Mouse (Mus musculus): ENCODE data around the gene Clec2l. TPM values are rescaled to one million over a fixed set of nuclear protein-coding genes. Genes with fewer than 3 reads are reported as not detected.

Clec2l gene
- 1.1 TPM in 2 replicates for polyA plus RNA-seq (2015; fragmentation: Nextera tagmentation; extraction: Ambion mirVana)

GRCm38 (mm10) chr6:38662714-38663615 is at the start of gene Clec2l:
Clec2l (plus strand) TSS chr6:38663069.
- peaks cover 9% of the 10 kb centered on the region for H3K4me1 ChIP-seq
- H3K9me3 ChIP-seq (replicated peaks): no peaks in the 10 kb centered on the region
- H3K36me3 ChIP-seq: no peaks in the 10 kb centered on the region
- peak within 1 kb of the TSS; percentile 65 for H3K4me3 ChIP-seq (replicated peaks)
- peak within 1 kb of the TSS; percentile 55 for H3K9ac ChIP-seq
- H3K27me3 ChIP-seq: peaks cover 49% of the 10 kb centered on the region
- H3K27ac ChIP-seq: no peak within 1 kb of the TSS
- peak within 1 kb of the TSS; percentile 97 for H3K4me2 ChIP-seq
- peak; percentile 84 for ATAC-seq (replicated peaks; ENCODE audit: low FRiP score)
- whole genome bisulfite sequencing: under 1% methylated on average over 84 of the region's 84 CpGs

GRCm38 (mm10) chr6:38622406-38622805 is 40.5 kb upstream of the Clec2l start:
- H3K9ac ChIP-seq: no peak overlapping the region
- peaks cover 41% of the 10 kb centered on the region for H3K36me3 ChIP-seq
- H3K4me1 ChIP-seq: no peaks in the 10 kb centered on the region
- no peaks in the 10 kb centered on the region for H3K27me3 ChIP-seq
- 97% methylated on average over 1 of the region's 1 CpGs for WGBS
- peaks cover 6% of the 10 kb centered on the region for H3K9me3 ChIP-seq (replicated peaks)
- no peak overlapping the region for H3K27ac ChIP-seq
- no peak for ATAC-seq (replicated peaks; ENCODE audit: low FRiP score)
- no peak overlapping the region for H3K4me3 ChIP-seq (replicated peaks)
- no peak overlapping the region for H3K4me2 ChIP-seq

- H3K27me3 ChIP-seq: no peaks in the 10 kb centered on the region
- no peak overlapping the region for H3K4me2 ChIP-seq
- H3K36me3 ChIP-seq: peaks cover 31% of the 10 kb centered on the region
- H3K27ac ChIP-seq: no peak overlapping the region
- no peaks in the 10 kb centered on the region for H3K4me1 ChIP-seq
- H3K9me3 ChIP-seq (replicated peaks): no peaks in the 10 kb centered on the region
- H3K9ac ChIP-seq: no peak overlapping the region
- 93% methylated on average over 2 of the region's 2 CpGs for WGBS
- no peak for ATAC-seq (replicated peaks; ENCODE audit: low FRiP score)
- no peak overlapping the region for H3K4me3 ChIP-seq (replicated peaks)
Measured at GRCm38 (mm10) chr6:38623457-38623856, 39.4 kb upstream of the Clec2l start.

- Histone ChIP-seq H3K4me3 (replicated peaks) (no peak overlapping the region), H3K9ac (no peak overlapping the region), H3K4me1 (no peaks in the 10 kb centered on the region), H3K4me2 (no peak overlapping the region), H3K9me3 (replicated peaks) (no peaks in the 10 kb centered on the region), H3K27ac (no peak overlapping the region), H3K36me3 (peaks cover 21% of the 10 kb centered on the region), H3K27me3 (no peaks in the 10 kb centered on the region)
- 75% methylated on average over 1 of the region's 1 CpGs for WGBS
- ATAC-seq (replicated peaks; ENCODE audit: low FRiP score): no peak
Measured at GRCm38 (mm10) chr6:38624439-38624838, 38.4 kb upstream of the Clec2l start.

- 96% methylated on average over 5 of the region's 5 CpGs for WGBS
- Histone ChIP-seq H3K9me3 (replicated peaks) (no peaks in the 10 kb centered on the region), H3K9ac (no peak overlapping the region), H3K36me3 (peaks cover 13% of the 10 kb centered on the region; the same call in 1 of the 2 replicates), H3K4me3 (replicated peaks) (no peak overlapping the region), H3K4me1 (no peaks in the 10 kb centered on the region), H3K27me3 (no peaks in the 10 kb centered on the region), H3K27ac (no peak overlapping the region), H3K4me2 (no peak overlapping the region)
- ATAC-seq (replicated peaks; ENCODE audit: low FRiP score): no peak
Measured at GRCm38 (mm10) chr6:38626086-38626485, 36.8 kb upstream of the Clec2l start.

GRCm38 (mm10) chr6:38627081-38627480 is 35.8 kb upstream of the Clec2l start:
- Histone ChIP-seq H3K9ac (no peak overlapping the region), H3K4me3 (replicated peaks) (no peak overlapping the region), H3K4me1 (no peaks in the 10 kb centered on the region), H3K9me3 (replicated peaks) (no peaks in the 10 kb centered on the region), H3K27ac (no peak overlapping the region), H3K4me2 (no peak overlapping the region), H3K36me3 (peaks cover 13% of the 10 kb centered on the region; the same call in 1 of the 2 replicates), H3K27me3 (0 out of 2 replicates have a peak, but pooled peaks cover under 1% of the 10 kb centered on the region)
- WGBS: 92% methylated on average over 4 of the region's 4 CpGs
- no peak for ATAC-seq (replicated peaks; ENCODE audit: low FRiP score)

- Histone ChIP-seq H3K27me3 (0 out of 2 replicates have a peak, but pooled peaks cover 4% of the 10 kb centered on the region), H3K4me2 (no peak overlapping the region), H3K9ac (no peak overlapping the region), H3K4me1 (no peaks in the 10 kb centered on the region), H3K27ac (no peak overlapping the region), H3K36me3 (peaks cover 13% of the 10 kb centered on the region; the same call in 1 of the 2 replicates), H3K9me3 (replicated peaks) (no peaks in the 10 kb centered on the region), H3K4me3 (replicated peaks) (no peak overlapping the region)
- no peak for ATAC-seq (replicated peaks; ENCODE audit: low FRiP score)
- WGBS: 77% methylated on average over 4 of the region's 4 CpGs
Measured at GRCm38 (mm10) chr6:38627486-38627885, 35.4 kb upstream of the Clec2l start.

GRCm38 (mm10) chr6:38629556-38629955 is 33.3 kb upstream of the Clec2l start:
- no peak overlapping the region for H3K27ac ChIP-seq
- no peak overlapping the region for H3K9ac ChIP-seq
- whole genome bisulfite sequencing: 94% methylated on average over 1 of the region's 1 CpGs
- H3K27me3 ChIP-seq: peaks cover 24% of the 10 kb centered on the region
- 0 out of 2 replicates have a peak, but pooled peaks cover 8% of the 10 kb centered on the region for H3K36me3 ChIP-seq
- H3K4me3 ChIP-seq (replicated peaks): no peak overlapping the region
- H3K4me1 ChIP-seq: no peaks in the 10 kb centered on the region
- ATAC-seq (replicated peaks; ENCODE audit: low FRiP score): no peak
- H3K9me3 ChIP-seq (replicated peaks): no peaks in the 10 kb centered on the region
- H3K4me2 ChIP-seq: no peak overlapping the region

- no peaks in the 10 kb centered on the region for H3K36me3 ChIP-seq
- H3K9me3 ChIP-seq (replicated peaks): no peaks in the 10 kb centered on the region
- peaks cover 57% of the 10 kb centered on the region for H3K27me3 ChIP-seq
- H3K27ac ChIP-seq: no peak overlapping the region
- WGBS: 89% methylated on average over 2 of the region's 2 CpGs
- no peak overlapping the region for H3K4me3 ChIP-seq (replicated peaks)
- no peak overlapping the region for H3K9ac ChIP-seq
- ATAC-seq (replicated peaks; ENCODE audit: low FRiP score): no peak
- H3K4me1 ChIP-seq: peaks cover 22% of the 10 kb centered on the region
- H3K4me2 ChIP-seq: no peak overlapping the region
Measured at GRCm38 (mm10) chr6:38632826-38633225, 30.0 kb upstream of the Clec2l start.

GRCm38 (mm10) chr6:38634461-38634860 is 28.4 kb upstream of the Clec2l start:
- ATAC-seq (replicated peaks; ENCODE audit: low FRiP score): no peak
- no peak overlapping the region for H3K9ac ChIP-seq
- H3K36me3 ChIP-seq: no peaks in the 10 kb centered on the region
- H3K4me3 ChIP-seq (replicated peaks): no peak overlapping the region
- peaks cover 22% of the 10 kb centered on the region for H3K4me1 ChIP-seq
- WGBS: 80% methylated on average over 8 of the region's 8 CpGs
- H3K27me3 ChIP-seq: peaks cover 71% of the 10 kb centered on the region
- no peaks in the 10 kb centered on the region for H3K9me3 ChIP-seq (replicated peaks)
- H3K27ac ChIP-seq: no peak overlapping the region
- H3K4me2 ChIP-seq: no peak overlapping the region

GRCm38 (mm10) chr6:38635941-38636851 is 26.7 kb upstream of the Clec2l start:
- H3K27me3 ChIP-seq: peaks cover 89% of the 10 kb centered on the region
- WGBS: 2% methylated on average over 72 of the region's 72 CpGs
- no peaks in the 10 kb centered on the region for H3K36me3 ChIP-seq
- H3K4me1 ChIP-seq: peaks cover 22% of the 10 kb centered on the region
- H3K4me3 ChIP-seq (replicated peaks): peak overlapping the region; percentile 58
- no peak overlapping the region for H3K27ac ChIP-seq
- peak; percentile 79 for ATAC-seq (replicated peaks; ENCODE audit: low FRiP score)
- peak overlapping the region; percentile 49 for H3K9ac ChIP-seq
- H3K4me2 ChIP-seq: peak overlapping the region; percentile 100
- no peaks in the 10 kb centered on the region for H3K9me3 ChIP-seq (replicated peaks)
